Mouse (Mus musculus) liver, adult 10 weeks (tissue): Measurements from ENCODE around the gene Vmn2r93. TPM values are rescaled to one million over a fixed set of nuclear protein-coding genes. Genes with fewer than 3 reads are reported as not detected.

Experiments
- polyA plus RNA-seq: library from polyadenylated mRNA; stranded (reverse); fragments of 350-450 nt; fragmentation: Illumina TruSeq; extraction: RNeasy Lipid Tissue Mini Kit (QIAGEN cat#74804); gene quantifications from one replicate; pipeline ENCODE4 v1.2.3, GENCODE M21; 2014; ENCODE audit warnings: low read depth, low replicate concordance

The Vmn2r93 gene
- polyA plus RNA-seq = not detected

DNA sequence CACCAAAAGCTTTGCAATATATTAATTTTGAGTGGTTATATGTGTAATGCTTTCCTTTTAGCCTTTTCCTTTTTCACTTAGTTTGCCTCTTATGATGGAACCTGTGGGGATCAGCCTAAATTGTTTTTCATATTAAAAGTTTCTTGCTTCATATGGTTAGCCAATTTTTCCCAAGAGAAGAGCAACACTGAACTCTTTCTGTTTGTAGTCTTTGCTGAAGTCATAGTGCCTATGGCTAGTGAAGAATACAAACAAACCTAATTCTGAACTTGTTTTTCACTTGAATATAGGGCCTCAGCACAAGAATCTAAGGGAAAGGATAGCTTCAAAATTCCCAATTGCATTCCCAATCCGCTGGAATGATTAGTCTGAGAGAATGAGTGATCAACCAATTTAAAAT is at the start of gene Vmn2r93:
Vmn2r93 (plus strand) TSS at position 301 of the 400 bp plus-strand sequence.

DNA sequence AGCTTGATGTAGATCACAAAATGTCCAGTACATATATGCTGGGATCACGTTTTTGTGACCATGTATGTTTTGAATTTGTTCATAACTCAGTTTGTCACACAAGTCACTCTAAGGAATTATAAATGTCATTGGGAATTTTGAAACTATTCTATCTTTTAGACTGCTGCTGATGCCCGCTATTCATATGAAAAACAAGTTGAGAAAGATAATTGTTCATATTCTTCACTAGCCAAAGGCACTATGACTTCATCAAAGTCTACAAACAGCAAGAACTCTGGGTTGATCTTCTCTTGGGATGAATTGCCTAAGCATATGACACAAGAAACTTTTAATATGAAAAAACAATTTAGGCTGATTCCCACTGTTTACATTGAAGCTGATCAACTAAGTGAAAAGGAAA is 20.2 kb upstream of the Vmn2r93 start, which contains the start of gene Vmn2r94:
Vmn2r94 (minus strand) TSS at position 101 of the 400 bp plus-strand sequence.

Other genes with a start within 250 kb of the Vmn2r93 start
- gene Vmn2r124, start 248.7 kb upstream of the Vmn2r93 start, polyA plus RNA-seq = not detected
- not detected for gene Vmn2r91, start 213.1 kb upstream of the Vmn2r93 start, polyA plus RNA-seq
- not detected for gene Vmn2r92, start 146.2 kb upstream of the Vmn2r93 start, polyA plus RNA-seq
- gene Vmn2r94, start 20.3 kb upstream of the Vmn2r93 start, polyA plus RNA-seq = not detected
- gene Vmn2r95, start 126.0 kb downstream of the Vmn2r93 start, polyA plus RNA-seq = not detected